Mouse (Mus musculus): ENCODE data around the gene Pou5f2. TPM values are rescaled to one million over a fixed set of nuclear protein-coding genes. Genes with fewer than 3 reads are reported as not detected.

The Pou5f2 gene
- polyA plus RNA-seq, 1 experiment from 2014 or later = 2.2 TPM

GRCm38 (mm10) chr13:78032821-78033220, 8.1 kb downstream of the Pou5f2 start:
- Histone ChIP-seq H3K4me1 (replicated peaks; ENCODE audit: control insufficient read depth, insufficient read depth, low read length) (no peaks in the 10 kb centered on the region), H3K4me3 (replicated peaks; ENCODE audit: low read length) (no peak overlapping the region), H3K4me2 (ENCODE audit: low read length) (no peak overlapping the region), H3K9ac (replicated peaks; ENCODE audit: low read depth, low read length) (no peak overlapping the region), H3K27me3 (replicated peaks; ENCODE audit: control insufficient read depth, insufficient read depth, low read length) (no peaks in the 10 kb centered on the region), H3K9me3 (ENCODE audit: control insufficient read depth, low read length) (no peaks in the 10 kb centered on the region), H3K27ac (ENCODE audit: low read length) (no peak overlapping the region), H3K36me3 (ENCODE audit: control insufficient read depth, insufficient read depth) (no peaks in the 10 kb centered on the region)
- WGBS = 33% methylated on average over 1 of the region's 1 CpGs
- ATAC-seq = no peak

- Histone ChIP-seq H3K36me3 (ENCODE audit: control insufficient read depth, insufficient read depth) (no peaks in the 10 kb centered on the region), H3K4me2 (ENCODE audit: low read length) (no peak overlapping the region), H3K27ac (ENCODE audit: low read length) (no peak overlapping the region), H3K27me3 (replicated peaks; ENCODE audit: control insufficient read depth, insufficient read depth, low read length) (no peaks in the 10 kb centered on the region), H3K9me3 (ENCODE audit: control insufficient read depth, low read length) (no peaks in the 10 kb centered on the region), H3K4me3 (replicated peaks; ENCODE audit: low read length) (no peak overlapping the region), H3K4me1 (replicated peaks; ENCODE audit: control insufficient read depth, insufficient read depth, low read length) (no peaks in the 10 kb centered on the region), H3K9ac (replicated peaks; ENCODE audit: low read depth, low read length) (no peak overlapping the region)
- ATAC-seq = no peak
- WGBS = 79% methylated on average over 1 of the region's 1 CpGs
Measured at GRCm38 (mm10) chr13:78037203-78037602, 12.5 kb downstream of the Pou5f2 start.

GRCm38 (mm10) chr13:78043203-78043602, 18.5 kb downstream of the Pou5f2 start:
- no peaks in the 10 kb centered on the region for H3K9me3 ChIP-seq (ENCODE audit: control insufficient read depth, low read length)
- no peaks in the 10 kb centered on the region for H3K27me3 ChIP-seq (replicated peaks; ENCODE audit: control insufficient read depth, insufficient read depth, low read length)
- H3K9ac ChIP-seq (replicated peaks; ENCODE audit: low read depth, low read length) = no peak overlapping the region
- no peak for ATAC-seq
- WGBS = 80% methylated on average over 6 of the region's 6 CpGs
- no peak overlapping the region for H3K4me3 ChIP-seq (replicated peaks; ENCODE audit: low read length)
- H3K36me3 ChIP-seq (ENCODE audit: control insufficient read depth, insufficient read depth) = no peaks in the 10 kb centered on the region
- no peaks in the 10 kb centered on the region for H3K4me1 ChIP-seq (replicated peaks; ENCODE audit: control insufficient read depth, insufficient read depth, low read length)
- no peak overlapping the region for H3K27ac ChIP-seq (ENCODE audit: low read length)
- H3K4me2 ChIP-seq (ENCODE audit: low read length) = no peak overlapping the region

- H3K27ac ChIP-seq (ENCODE audit: low read length) = no peak overlapping the region
- no peak overlapping the region for H3K4me2 ChIP-seq (ENCODE audit: low read length)
- H3K36me3 ChIP-seq (ENCODE audit: control insufficient read depth, insufficient read depth) = no peaks in the 10 kb centered on the region
- WGBS = 74% methylated on average over 5 of the region's 5 CpGs
- H3K9ac ChIP-seq (replicated peaks; ENCODE audit: low read depth, low read length) = no peak overlapping the region
- no peaks in the 10 kb centered on the region for H3K4me1 ChIP-seq (replicated peaks; ENCODE audit: control insufficient read depth, insufficient read depth, low read length)
- ATAC-seq = no peak
- H3K9me3 ChIP-seq (ENCODE audit: control insufficient read depth, low read length) = no peaks in the 10 kb centered on the region
- no peak overlapping the region for H3K4me3 ChIP-seq (replicated peaks; ENCODE audit: low read length)
- H3K27me3 ChIP-seq (replicated peaks; ENCODE audit: control insufficient read depth, insufficient read depth, low read length) = no peaks in the 10 kb centered on the region
Measured at GRCm38 (mm10) chr13:78045116-78045515, 20.4 kb downstream of the Pou5f2 start.

Other genes starting within 250 kb of the Pou5f2 start
- gene Nr2f1, start 174.9 kb downstream of the Pou5f2 start, polyA plus RNA-seq (2015; fragmentation: Nextera tagmentation; extraction: Ambion mirVana) = 70.2 and 71.1 TPM in 2 replicates